Mouse (Mus musculus) heart, adult 9 months (tissue): ENCODE data around the gene Rnase13.

Experiments used
- DNase-seq, 2 experiments: peaks; one replicate each; pipeline ENCODE4 v3.0.0; 2022; ENCODE audit warnings: low spot score in 2 of 2

The Rnase13 gene

GRCm38 (mm10) chr14:51913062-51913959, 9.3 kb downstream of the Rnase13 start:
- peak; percentile 89 to 92 for DNase-seq

- DNase-seq, result peak; percentile 58 to 63
Measured at GRCm38 (mm10) chr14:51912391-51913061, 10.0 kb downstream of the Rnase13 start.

GRCm38 (mm10) chr14:51911301-51911700, 11.3 kb downstream of the Rnase13 start:
- no peak for DNase-seq

- no peak for DNase-seq
Measured at GRCm38 (mm10) chr14:51906102-51906501, 16.5 kb downstream of the Rnase13 start.

GRCm38 (mm10) chr14:51904706-51905105, 17.9 kb downstream of the Rnase13 start:
- no peak for DNase-seq

GRCm38 (mm10) chr14:51903782-51904181, 18.8 kb downstream of the Rnase13 start:
- no peak for DNase-seq

- peak; percentile 22 to 71 for DNase-seq
Measured at GRCm38 (mm10) chr14:51902806-51903710, 19.5 kb downstream of the Rnase13 start.

- DNase-seq, result no peak
Measured at GRCm38 (mm10) chr14:51899351-51899750, 23.2 kb downstream of the Rnase13 start.

GRCm38 (mm10) chr14:51896539-51897170, 25.9 kb downstream of the Rnase13 start:
- DNase-seq, result no peak

GRCm38 (mm10) chr14:51896019-51896418, 26.6 kb downstream of the Rnase13 start:
- no peak for DNase-seq

- DNase-seq, result no peak
Measured at GRCm38 (mm10) chr14:51895071-51895470, 27.5 kb downstream of the Rnase13 start.

- DNase-seq, result no peak
Measured at GRCm38 (mm10) chr14:51893809-51894208, 28.8 kb downstream of the Rnase13 start.

GRCm38 (mm10) chr14:51893094-51893794, 29.3 kb downstream of the Rnase13 start:
- no peak for DNase-seq

- no peak for DNase-seq
Measured at GRCm38 (mm10) chr14:51892191-51892939, 30.2 kb downstream of the Rnase13 start, which contains the start of gene Slc39a2. TSS of gene Slc39a2 (plus strand) at chr14:51892889.

- DNase-seq, result no peak
Measured at GRCm38 (mm10) chr14:51889833-51890232, 32.7 kb downstream of the Rnase13 start.

- DNase-seq, result no peak
Measured at GRCm38 (mm10) chr14:51886051-51886450, 36.5 kb downstream of the Rnase13 start.

GRCm38 (mm10) chr14:51884598-51885331, 37.8 kb downstream of the Rnase13 start, which contains the start of gene Mettl17:
TSS of gene Mettl17 (plus strand) at chr14:51884842.
- DNase-seq, result peak; percentile 94

- no peak for DNase-seq
Measured at GRCm38 (mm10) chr14:51884031-51884544, 38.5 kb downstream of the Rnase13 start.

- peak; percentile 54 to 73 for DNase-seq
Measured at GRCm38 (mm10) chr14:51883527-51884030, 39.0 kb downstream of the Rnase13 start.
